ENCODE assay signal across 9 mouse cellular contexts in genomic region chr2:26121541-26122083, GRCm38 (mm10). TPM values are rescaled to one million over a fixed set of nuclear protein-coding genes. Genes with fewer than 3 reads are reported as not detected.
DNase-seq lines count a peak whose midpoint lies in the region; ATAC-seq and TF ChIP-seq lines count a peak whose summit lies in the region.
"Had no signal": no experiment of that assay in that cellular context is flagged by ENCODE, and none has a peak within 500 bp of the region (broad histone marks: within the 10 kb centered on the region; RNA-seq: fewer than 3 reads in every experiment).

No protein-coding gene starts in this region.

- no peaks in the 10 kb centered on the region for H3K9me3 ChIP-seq in lung, postnatal 0 days (ENCODE audit: low read length)
- no peaks in the 10 kb centered on the region for H3K9me3 ChIP-seq in forebrain, embryonic 15.5 days
- H3K9me3 ChIP-seq in limb, embryonic 13.5 days: no peaks in the 10 kb centered on the region

- no peak overlapping the region for H3K27ac ChIP-seq in lung, postnatal 0 days (ENCODE audit: low read length)
- no peak overlapping the region for H3K27ac ChIP-seq in forebrain, embryonic 15.5 days (replicated peaks)
- no peak overlapping the region for H3K27ac ChIP-seq in limb, embryonic 13.5 days
- peak overlapping the region; percentile 88 for H3K27ac ChIP-seq in small intestine, adult 2 months (ENCODE audit: insufficient read depth, low read depth, low read length)

- H3K27me3 ChIP-seq in lung, postnatal 0 days (replicated peaks; ENCODE audit: insufficient read depth, low read length): no peaks in the 10 kb centered on the region
- H3K27me3 ChIP-seq in forebrain, embryonic 15.5 days: peaks cover 39% of the 10 kb centered on the region
- H3K27me3 ChIP-seq in limb, embryonic 13.5 days: peaks cover 43% of the 10 kb centered on the region
- H3K27me3 ChIP-seq in small intestine, adult 2 months (ENCODE audit: control insufficient read depth, insufficient read depth, low read length): no peaks in the 10 kb centered on the region

- TF ChIP-seq CTCF in lung, postnatal 0 days (IDR thresholded peaks at IDR 0.05): no peak
- TF ChIP-seq CTCF in small intestine, adult 2 months (IDR thresholded peaks at IDR 0.05; ENCODE audit: extremely low read depth, insufficient read length, insufficient replicate concordance, low read depth, low read length): no peak

- ATAC-seq in lung, postnatal 0 days: no peak
- ATAC-seq in forebrain, embryonic 15.5 days (replicated peaks): no peak
- no peak for ATAC-seq in limb, embryonic 13.5 days (ENCODE audit: low FRiP score, low read depth)

- DNase-seq in lung, postnatal 0 days (ENCODE audit: low spot score): no peak
- DNase-seq in lung, postnatal 36 days: no peak
- no peak for DNase-seq in cerebellum, adult 8-10 months
- no peak for DNase-seq in cerebellum, adult 11-12 months
- no peak for DNase-seq in gastrocnemius, postnatal 14 days
- DNase-seq: right cerebral cortex, postnatal 4 days had no signal

- TF ChIP-seq EP300 in lung, postnatal 0 days (IDR thresholded peaks at IDR 0.05): no peak

- H3K36me3 ChIP-seq in lung, postnatal 0 days (ENCODE audit: insufficient read depth, low read length): no peaks in the 10 kb centered on the region
- no peaks in the 10 kb centered on the region for H3K36me3 ChIP-seq in forebrain, embryonic 15.5 days
- H3K36me3 ChIP-seq in limb, embryonic 13.5 days: no peaks in the 10 kb centered on the region
- H3K36me3 ChIP-seq in small intestine, adult 2 months (ENCODE audit: control insufficient read depth, insufficient read depth, low read length): no peaks in the 10 kb centered on the region

- peak overlapping the region; percentile 95 for H3K4me2 ChIP-seq in lung, postnatal 0 days (replicated peaks; ENCODE audit: low read depth, low read length)
- peak overlapping the region; percentile 98 for H3K4me2 ChIP-seq in forebrain, embryonic 15.5 days (replicated peaks)
- H3K4me2 ChIP-seq in limb, embryonic 13.5 days (replicated peaks): peak overlapping the region; percentile 97

- H3K9ac ChIP-seq in lung, postnatal 0 days (replicated peaks; ENCODE audit: low read depth): no peak overlapping the region
- H3K9ac ChIP-seq in forebrain, embryonic 15.5 days (replicated peaks): no peak overlapping the region
- peak overlapping the region; percentile 83 for H3K9ac ChIP-seq in limb, embryonic 13.5 days

- TF ChIP-seq POLR2A in small intestine, adult 2 months (IDR thresholded peaks at IDR 0.05; ENCODE audit: low read depth, low read length): no peak

- intact Hi-C loops in gastrocnemius, postnatal 14 days (cut with DNase I; ENCODE audit: low total_unique reads): no loop called here

- H3K4me3 ChIP-seq in lung, postnatal 0 days (ENCODE audit: low read depth, low read length): peak overlapping the region; percentile 74
- H3K4me3 ChIP-seq in forebrain, embryonic 15.5 days: peak overlapping the region; percentile 80
- H3K4me3 ChIP-seq in limb, embryonic 13.5 days: peak overlapping the region; percentile 80
- peak overlapping the region; percentile 90 for H3K4me3 ChIP-seq in small intestine, adult 2 months (ENCODE audit: low read depth, low read length)

- WGBS in lung, postnatal 0 days: 25% methylated on average over 17 of the region's 17 CpGs
- 22% methylated on average over 17 of the region's 17 CpGs for WGBS in forebrain, embryonic 15.5 days
- WGBS in limb, embryonic 13.5 days: 21% methylated on average over 17 of the region's 17 CpGs
- 40% methylated on average over 17 of the region's 17 CpGs for WGBS in small intestine, adult 2 months

- peaks cover 16% of the 10 kb centered on the region for H3K4me1 ChIP-seq in lung, postnatal 0 days (ENCODE audit: insufficient read depth, low read depth, low read length)
- peaks cover 24% of the 10 kb centered on the region for H3K4me1 ChIP-seq in forebrain, embryonic 15.5 days
- H3K4me1 ChIP-seq in limb, embryonic 13.5 days: peaks cover 28% of the 10 kb centered on the region
- H3K4me1 ChIP-seq in small intestine, adult 2 months (ENCODE audit: control insufficient read depth, insufficient read depth, insufficient read length, low read length): peaks cover 29% of the 10 kb centered on the region

RNA-seq across cellular contexts. Expression of gene Nacc2, which starts 1.4 kb away (rescaled TPM):
- 7.1 and 9.2 TPM in 2 replicates for polyA plus RNA-seq in lung, postnatal 0 days (2015; fragmentation: Nextera tagmentation; extraction: Ambion mirVana)
- 12.4 and 13.5 TPM in 2 replicates for polyA plus RNA-seq in forebrain, embryonic 15.5 days (2015; fragmentation: Nextera tagmentation; extraction: Ambion mirVana)
- 5.2 and 6.0 TPM in 2 replicates for polyA plus RNA-seq in limb, embryonic 13.5 days (2015; fragmentation: Nextera tagmentation; extraction: Ambion mirVana)
- 45.4 and 51.2 TPM in 2 replicates for polyA plus RNA-seq in small intestine, adult 2 months (2012; rRNA removed)
- 10 to 100 TPM; 12.3 to 18.4 TPM for total RNA-seq in gastrocnemius, postnatal 14 days (2021)
